Mouse (Mus musculus): ENCODE results near the gene Entpd2.

GRCm38 (mm10) chr2:25434292-25434691 is 38.6 kb downstream of the Entpd2 start:
- TF ChIP-seq CTCF (IDR thresholded peaks at IDR 0.05; ENCODE audit: control insufficient read depth, insufficient read depth, insufficient replicate concordance, low read depth, low read length) (no peak), POLR2A (IDR thresholded peaks at IDR 0.05; ENCODE audit: control insufficient read depth, low read depth, low read length) (no peak)
